Mouse (Mus musculus) embryonic facial prominence, embryonic 11.5 days (tissue): Measurements from ENCODE around the gene Fam172a. TPM values are rescaled to one million over a fixed set of nuclear protein-coding genes. Genes with fewer than 3 reads are reported as not detected.

Source experiments
- ATAC-seq: fragments of 200-750 bp; cut with Nextera tagmentation; replicated peaks from 2 replicates; pipeline ENCODE4 v1.8.0; 2017; ENCODE audit warnings: low read depth; ENCODE audit not compliant: insufficient number of reproducible peaks, low FRiP score, low TSS enrichment
- DNase-seq: peaks from one replicate; pipeline ENCODE4 v3.0.0-alpha.2; 2015; ENCODE audit warnings: low spot score
- H3K27ac ChIP-seq: fragments of 300-500 bp; sonication (generic); replicated peaks from 2 replicates; pipeline ENCODE4 v1.5.1; 2014; ENCODE audit warnings: mild to moderate bottlenecking, low read depth, low read length, control low read depth
- H3K27me3 ChIP-seq: fragments of 300-500 bp; sonication (generic); 2 replicates; pipeline ENCODE4 v1.6.1; 2014; ENCODE audit warnings: mild to moderate bottlenecking, low read length, moderate library complexity, mixed read lengths; ENCODE audit not compliant: control insufficient read depth, insufficient read depth
- H3K36me3 ChIP-seq: fragments of 300-500 bp; sonication (generic); replicated peaks from 2 replicates; pipeline ENCODE4 v1.6.1; 2014; ENCODE audit warnings: low read depth, mild to moderate bottlenecking, low read length, moderate library complexity, mixed read lengths; ENCODE audit not compliant: control insufficient read depth, insufficient read depth
- H3K4me1 ChIP-seq: fragments of 300-500 bp; sonication (generic); 2 replicates; pipeline ENCODE4 v1.6.1; 2014; ENCODE audit warnings: low read length, mixed read lengths; ENCODE audit not compliant: control insufficient read depth, insufficient read depth
- H3K4me2 ChIP-seq: fragments of 300-500 bp; sonication (generic); 2 replicates; pipeline ENCODE4 v1.6.1; 2014; ENCODE audit warnings: low read depth, mild to moderate bottlenecking, control low read depth, low read length, moderate library complexity
- H3K4me3 ChIP-seq: fragments of 300-500 bp; sonication (generic); 2 replicates; pipeline ENCODE4 v1.5.1; 2014; ENCODE audit warnings: low read depth, low read length, control low read depth
- H3K9ac ChIP-seq: fragments of 300-500 bp; sonication (generic); replicated peaks from 2 replicates; pipeline ENCODE4 v1.6.1; 2014; ENCODE audit warnings: mild to moderate bottlenecking, control low read depth, low read length
- H3K9me3 ChIP-seq: fragments of 300-500 bp; sonication (generic); replicated peaks from 2 replicates; pipeline ENCODE4 v1.6.1; 2016; ENCODE audit warnings: mild to moderate bottlenecking, low read length, inconsistent platforms, mixed read lengths; ENCODE audit not compliant: control insufficient read depth
- WGBS: fragments of 180-500 bp; shearing (Covaris S2); extraction: QIAGEN DNeasy Blood & Tissue Kit; methylation state at CpG from one replicate; pipeline ENCODE4 v1.1.7; 2014; 5-methylcytosine and 5-hydroxymethylcytosine counted together
- polyA plus RNA-seq: library from polyadenylated mRNA; unstranded; fragments of >200 nt; fragmentation: Nextera tagmentation; extraction: Ambion mirVana; gene quantifications from 2 replicates; pipeline ENCODE4 v1.2.1, GENCODE M21; 2014

Gene Fam172a
- polyA plus RNA-seq, 1 experiment from 2014 or later, result 39.6 TPM

DNA sequence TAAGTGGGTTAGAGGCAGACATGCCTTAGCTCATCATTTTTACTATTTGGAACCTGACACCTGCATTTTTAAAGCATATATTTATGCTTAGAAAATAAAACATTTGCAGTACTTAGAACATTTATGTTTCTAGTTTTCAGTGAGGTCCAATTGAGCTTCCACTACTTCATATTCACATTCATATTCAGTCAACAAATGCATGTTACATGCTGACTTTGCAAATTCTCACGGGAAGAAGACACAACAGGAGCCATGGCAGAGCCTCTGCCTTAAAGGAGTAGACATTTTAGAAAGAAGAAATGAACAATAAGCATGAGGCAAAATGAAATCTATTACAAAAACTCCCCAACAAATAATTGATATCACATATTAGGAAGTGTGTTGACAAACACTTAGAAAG lies 416.9 kb downstream of the Fam172a start:
- Histone ChIP-seq H3K9ac (no peak overlapping the region), H3K4me3 (no peak overlapping the region), H3K36me3 (no peaks in the 10 kb centered on the region), H3K4me1 (no peaks in the 10 kb centered on the region), H3K27me3 (no peaks in the 10 kb centered on the region), H3K27ac (no peak overlapping the region), H3K9me3 (no peaks in the 10 kb centered on the region), H3K4me2 (no peak overlapping the region)
- WGBS, result 80% methylated on average over 1 of the region's 1 CpGs
- ATAC-seq, result no peak
- no peak for DNase-seq

DNA sequence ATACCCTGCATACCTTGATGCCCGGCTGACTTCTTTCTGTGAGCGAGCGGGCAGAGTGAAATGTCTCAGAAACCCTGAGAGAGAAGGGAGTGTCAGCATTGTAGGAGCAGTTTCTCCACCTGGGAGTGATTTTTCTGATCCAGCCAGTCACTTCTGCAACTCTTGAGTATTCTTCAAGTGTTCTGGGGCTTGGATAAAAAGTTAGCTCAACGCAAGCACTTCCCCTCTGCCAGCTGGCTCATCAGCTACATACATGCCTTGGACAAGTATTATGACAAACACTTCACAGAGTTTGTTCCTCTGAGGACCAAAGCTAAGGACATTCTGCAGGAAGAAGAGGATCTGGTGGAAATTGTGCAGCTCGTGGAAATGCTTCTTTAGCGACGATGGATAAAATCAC lies 420.2 kb downstream of the Fam172a start:
- DNase-seq, result no peak
- no peaks in the 10 kb centered on the region for H3K36me3 ChIP-seq
- 96% methylated on average over 7 of the region's 7 CpGs for WGBS
- H3K9me3 ChIP-seq, result no peaks in the 10 kb centered on the region
- H3K4me1 ChIP-seq, result no peaks in the 10 kb centered on the region
- ATAC-seq, result no peak
- no peaks in the 10 kb centered on the region for H3K27me3 ChIP-seq
- H3K4me3 ChIP-seq, result no peak overlapping the region
- H3K27ac ChIP-seq, result no peak overlapping the region
- no peak overlapping the region for H3K4me2 ChIP-seq
- no peak overlapping the region for H3K9ac ChIP-seq

GRCm38 (mm10) chr13:78123911-78124426 lies 422.1 kb downstream of the Fam172a start:
- Histone ChIP-seq H3K27me3 (no peaks in the 10 kb centered on the region), H3K9ac (no peak overlapping the region), H3K9me3 (no peaks in the 10 kb centered on the region), H3K4me2 (no peak overlapping the region), H3K36me3 (no peaks in the 10 kb centered on the region), H3K4me1 (no peaks in the 10 kb centered on the region), H3K27ac (no peak overlapping the region), H3K4me3 (no peak overlapping the region)
- ATAC-seq, result no peak
- no peak for DNase-seq
- WGBS, result 89% methylated on average over 4 of the region's 4 CpGs

- H3K9me3 ChIP-seq, result no peaks in the 10 kb centered on the region
- WGBS, result 91% methylated on average over 5 of the region's 5 CpGs
These were observed 455.6 kb downstream of the Fam172a start for GRCm38 (mm10) chr13:78157465-78157864.

DNA sequence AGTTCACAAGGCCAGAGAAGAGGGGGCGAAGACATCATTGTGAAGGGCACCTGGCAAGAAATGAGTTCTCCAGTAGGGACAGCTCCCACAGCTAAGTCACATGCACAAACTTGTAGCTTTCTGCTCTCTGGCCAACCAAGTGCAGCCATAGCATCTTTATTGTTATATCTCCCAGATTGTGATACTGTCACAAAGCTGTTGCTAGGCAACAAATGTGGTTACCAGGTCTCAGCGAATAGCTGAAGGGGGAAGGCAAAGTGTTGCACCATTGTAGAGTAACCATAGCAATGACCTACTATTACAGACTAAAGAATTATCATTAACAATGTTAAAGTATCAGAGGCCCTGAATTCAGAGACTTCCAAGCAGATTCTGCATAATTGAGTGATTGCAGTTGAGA lies 460.3 kb downstream of the Fam172a start:
- ATAC-seq (no peak), DNase-seq (no peak)
- no peak overlapping the region for H3K27ac ChIP-seq
- H3K4me1 ChIP-seq, result no peaks in the 10 kb centered on the region
- no peaks in the 10 kb centered on the region for H3K36me3 ChIP-seq
- no peak overlapping the region for H3K9ac ChIP-seq
- 0 out of 2 replicates have a peak, but pooled peaks cover 5% of the 10 kb centered on the region for H3K27me3 ChIP-seq
- WGBS, result 59% methylated on average over 2 of the region's 2 CpGs
- no peak overlapping the region for H3K4me2 ChIP-seq
- no peak overlapping the region for H3K4me3 ChIP-seq
- H3K9me3 ChIP-seq, result no peaks in the 10 kb centered on the region

More at GRCm38 (mm10) chr13:78157465-78157864, 455.6 kb downstream of the Fam172a start:
- Histone ChIP-seq H3K27me3 (no peaks in the 10 kb centered on the region), H3K36me3 (no peaks in the 10 kb centered on the region), H3K4me2 (no peak overlapping the region), H3K9ac (no peak overlapping the region), H3K4me1 (no peaks in the 10 kb centered on the region), H3K27ac (no peak overlapping the region), H3K4me3 (no peak overlapping the region)
- no peak for ATAC-seq
- no peak for DNase-seq

DNA sequence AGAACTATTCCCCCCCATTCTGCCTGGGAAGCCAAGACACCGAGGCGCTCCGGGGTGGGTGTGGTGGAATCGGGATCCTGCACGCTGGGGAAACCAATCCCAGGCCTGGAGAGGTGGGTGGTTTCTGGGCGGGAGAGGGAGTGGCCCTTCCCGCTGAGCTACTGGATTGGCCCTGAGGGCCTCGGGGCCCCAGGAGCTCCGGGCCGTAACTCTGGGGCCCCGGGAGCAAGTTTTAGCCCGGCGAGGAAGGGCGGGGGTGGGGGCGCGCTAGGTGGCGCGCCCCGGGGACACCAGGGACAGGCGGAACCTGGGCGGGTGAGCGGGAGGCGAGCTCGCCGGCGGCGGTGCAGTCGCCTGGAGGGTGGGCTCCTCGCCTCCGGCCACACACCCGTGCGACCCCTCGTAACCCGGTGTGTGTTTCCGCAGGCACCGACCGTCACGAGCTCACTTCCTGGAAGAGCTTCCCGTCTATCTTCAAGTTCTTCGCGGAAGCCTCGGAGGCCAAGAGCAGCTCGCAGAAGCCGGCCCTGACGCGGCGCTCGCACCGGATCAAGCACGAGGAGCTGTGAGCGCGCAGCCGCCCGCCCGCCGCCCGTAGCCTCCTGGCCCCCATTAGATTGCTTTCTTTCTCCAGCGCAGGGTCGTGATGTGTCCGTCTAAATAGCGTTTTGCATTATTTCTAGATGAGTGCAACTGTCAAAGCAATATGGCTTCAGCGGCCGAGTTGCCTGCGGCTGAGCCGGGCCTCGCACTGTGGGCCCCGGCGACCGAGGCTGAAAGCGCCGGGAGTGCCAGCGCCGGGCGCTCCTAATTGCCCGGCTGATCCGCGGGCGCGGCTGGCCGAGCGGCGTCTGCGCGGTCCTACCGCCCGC lies 461.5 kb downstream of the Fam172a start:
- H3K9me3 ChIP-seq, result no peaks in the 10 kb centered on the region
- H3K4me2 ChIP-seq, result peak overlapping the region; percentile 62
- peak overlapping the region; percentile 83 for H3K27ac ChIP-seq
- H3K4me1 ChIP-seq, result no peaks in the 10 kb centered on the region
- WGBS, result under 1% methylated on average over 84 of the region's 86 CpGs
- H3K36me3 ChIP-seq, result no peaks in the 10 kb centered on the region
- peak; percentile 88 for DNase-seq
- peak overlapping the region; percentile 54 for H3K4me3 ChIP-seq
- peak overlapping the region; percentile 77 for H3K9ac ChIP-seq
- H3K27me3 ChIP-seq, result 0 out of 2 replicates have a peak, but pooled peaks cover 5% of the 10 kb centered on the region
- peak; percentile 94 for ATAC-seq

DNA sequence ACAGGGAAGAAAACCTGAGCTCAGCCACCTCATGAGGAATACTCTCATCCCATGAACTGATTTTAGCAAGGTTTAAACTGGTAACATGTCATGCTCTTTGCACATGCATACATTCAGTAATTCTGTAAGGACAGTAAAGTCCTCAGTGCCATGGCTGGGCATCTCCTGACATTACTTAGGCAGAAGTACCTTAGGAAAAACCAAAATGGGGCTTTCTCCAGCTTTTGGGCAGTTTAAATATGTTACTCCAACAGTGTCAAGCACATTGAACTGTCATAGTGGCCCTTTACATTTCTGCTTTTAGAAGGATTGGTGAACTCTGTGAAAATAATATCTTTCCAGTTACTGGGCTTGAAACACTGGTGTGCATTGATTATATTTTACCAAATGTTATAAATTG lies 463.1 kb downstream of the Fam172a start:
- no peak overlapping the region for H3K27ac ChIP-seq
- no peaks in the 10 kb centered on the region for H3K36me3 ChIP-seq
- H3K9ac ChIP-seq, result no peak overlapping the region
- no peaks in the 10 kb centered on the region for H3K4me1 ChIP-seq
- H3K27me3 ChIP-seq, result 0 out of 2 replicates have a peak, but pooled peaks cover 5% of the 10 kb centered on the region
- H3K4me3 ChIP-seq, result no peak overlapping the region
- H3K9me3 ChIP-seq, result no peaks in the 10 kb centered on the region
- no peak overlapping the region for H3K4me2 ChIP-seq
- ATAC-seq (no peak), DNase-seq (no peak)

DNA sequence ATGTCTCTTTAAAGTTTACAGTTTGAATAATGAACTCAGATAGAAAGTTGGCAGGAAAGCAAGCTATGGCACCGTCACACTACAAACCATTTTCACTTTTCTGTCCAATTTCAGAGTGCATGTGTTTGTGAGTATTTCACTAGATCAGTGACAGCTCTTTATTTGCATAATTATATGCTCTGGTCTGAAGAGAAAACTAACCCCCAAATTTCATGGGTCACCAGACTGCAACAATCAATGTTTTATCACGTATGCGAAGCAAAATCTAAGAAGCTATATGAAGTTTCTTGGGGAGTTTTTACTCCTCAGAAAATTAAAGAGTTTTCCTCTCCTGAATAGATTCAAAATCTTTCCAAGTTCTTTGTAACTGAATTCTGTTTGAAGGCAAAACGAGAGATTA lies 466.3 kb downstream of the Fam172a start:
- no peaks in the 10 kb centered on the region for H3K4me1 ChIP-seq
- no peak for DNase-seq

More for the DNA sequence above, 466.3 kb downstream of the Fam172a start:
- no peaks in the 10 kb centered on the region for H3K36me3 ChIP-seq
- 31% methylated on average over 4 of the region's 4 CpGs for WGBS
- H3K27ac ChIP-seq, result no peak overlapping the region
- no peaks in the 10 kb centered on the region for H3K9me3 ChIP-seq
- no peak overlapping the region for H3K4me2 ChIP-seq
- no peak overlapping the region for H3K9ac ChIP-seq
- no peak for ATAC-seq
- no peak overlapping the region for H3K4me3 ChIP-seq
- peaks cover 17% of the 10 kb centered on the region for H3K27me3 ChIP-seq
